Mouse (Mus musculus) G1E-ER4 (cell line): ENCODE measurements around the gene Fam160a2. TPM values are rescaled to one million over a fixed set of nuclear protein-coding genes. Genes with fewer than 3 reads are reported as not detected.

Experiments used
- GATA1 ChIP-seq: IDR thresholded peaks from one replicate; pipeline ENCODE4 v1.8.0; 2012; ENCODE audit warnings: low read length, inconsistent platforms
- polyA plus RNA-seq: library from polyadenylated mRNA; stranded (reverse); fragments of >175 nt; gene quantifications from 2 replicates; pipeline ENCODE4 v1.2.3, GENCODE M21; 2012

Fam160a2 gene
- polyA plus RNA-seq, 1 experiment: 41.2 TPM

DNA sequence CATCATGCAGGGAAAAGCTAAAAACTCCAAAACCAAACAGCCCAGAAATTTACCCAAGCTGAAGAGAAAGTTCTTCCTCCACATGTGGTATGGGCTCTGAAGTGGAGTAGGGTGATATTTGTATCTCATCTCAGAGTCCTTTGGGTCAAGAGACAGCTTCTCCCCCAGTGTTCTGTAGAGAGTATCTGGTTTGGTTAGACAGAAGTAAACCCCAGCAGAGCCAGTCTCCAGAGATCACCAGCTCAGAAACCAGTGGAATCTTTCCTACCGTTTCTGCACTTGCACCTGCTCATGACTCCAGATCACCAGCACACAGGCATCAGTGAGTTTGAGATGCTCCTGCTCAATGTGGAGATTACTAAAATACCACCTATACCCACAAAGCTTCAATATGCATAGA, 65.8 kb downstream of the Fam160a2 start, which contains the start of gene Olfr690:
Gene Olfr690 (minus strand): TSS at position 101 of the 400 bp plus-strand sequence.
- TF ChIP-seq GATA1: no peak

DNA sequence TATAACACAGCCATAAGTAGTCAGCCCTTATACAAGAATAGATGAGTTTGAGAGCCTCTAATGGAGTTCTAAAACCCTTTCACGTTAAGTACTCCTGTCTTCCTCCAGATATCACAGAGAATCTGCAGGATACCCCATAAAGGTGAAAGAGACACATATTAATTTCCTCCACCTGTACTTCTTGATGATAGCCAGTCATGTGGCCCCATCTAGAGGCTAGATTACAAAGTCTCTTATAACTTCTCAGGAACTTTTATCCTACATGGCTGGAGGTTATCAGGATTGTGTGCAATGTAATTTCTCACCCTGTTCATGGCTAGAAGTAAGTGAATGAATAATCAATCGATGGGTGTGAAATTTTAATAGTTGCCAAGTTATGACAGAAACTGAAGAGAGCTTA, 74.6 kb downstream of the Fam160a2 start:
- no peak for TF ChIP-seq GATA1

Other genes with a start within 250 kb of the Fam160a2 start
- gene Olfr684, start 236.4 kb downstream of the Fam160a2 start, polyA plus RNA-seq: not detected in 2 replicates
- not detected in 2 replicates for gene Olfr685, start 214.0 kb downstream of the Fam160a2 start, polyA plus RNA-seq
- not detected in 2 replicates for gene Olfr686, start 192.6 kb downstream of the Fam160a2 start, polyA plus RNA-seq
- not detected in 2 replicates for gene Olfr688, start 112.0 kb downstream of the Fam160a2 start, polyA plus RNA-seq
- not detected in 2 replicates for gene Olfr689, start 88.9 kb downstream of the Fam160a2 start, polyA plus RNA-seq
- not detected in 2 replicates for gene Olfr690, start 66.0 kb downstream of the Fam160a2 start, polyA plus RNA-seq
- not detected in 2 replicates for gene Olfr691, start 57.8 kb downstream of the Fam160a2 start, polyA plus RNA-seq
- gene Olfr692, start 31.8 kb downstream of the Fam160a2 start, polyA plus RNA-seq: not detected in 2 replicates
- not detected in 2 replicates for gene Gm5901, start 25.0 kb downstream of the Fam160a2 start, polyA plus RNA-seq
- not detected in 2 replicates for gene Cnga4, start 4.5 kb upstream of the Fam160a2 start, polyA plus RNA-seq
- gene Cckbr, start 25.7 kb upstream of the Fam160a2 start, polyA plus RNA-seq: not detected in 2 replicates
- not detected in 2 replicates for gene Cavin3, start 82.2 kb upstream of the Fam160a2 start, polyA plus RNA-seq
- 21.0 and 24.4 TPM in 2 replicates for gene Smpd1, start 154.3 kb upstream of the Fam160a2 start, polyA plus RNA-seq
- gene Apbb1, start 181.6 kb upstream of the Fam160a2 start, polyA plus RNA-seq: 0.05 TPM in 1 of 2 replicates, not detected in the other
- not detected in 2 replicates for gene Hpx, start 200.1 kb upstream of the Fam160a2 start, polyA plus RNA-seq
- gene Trim3, start 233.5 kb upstream of the Fam160a2 start, polyA plus RNA-seq: 8.4 and 8.6 TPM in 2 replicates
- gene Timm10b, start 240.0 kb upstream of the Fam160a2 start, polyA plus RNA-seq: 339 and 340 TPM in 2 replicates
- 54.8 and 69.6 TPM in 2 replicates for gene Arfip2, start 240.4 kb upstream of the Fam160a2 start, polyA plus RNA-seq
- 49.4 and 234 TPM in 2 replicates for gene Gm45799, start 240.5 kb upstream of the Fam160a2 start, polyA plus RNA-seq